Mouse (Mus musculus) kidney, postnatal 10 days (tissue): ENCODE measurements around the gene Cep250.
A peak's percentile ranks its signal among the peaks of the same experiment; 100 is the strongest.
"Not testable (repeated sequence)": the region's sequence is repeated elsewhere in the genome, so short reads cannot be mapped to it uniquely, and the experiment has no call there.

ENCODE experiments used
- DNase-seq: peaks from one replicate; pipeline ENCODE4 v3.0.0; 2021; ENCODE audit warnings: mixed read lengths

Cep250 gene

GRCm38 (mm10) chr2:155956134-155957059 is at the start of gene Cep250:
TSS of gene Cep250 (plus strand) at chr2:155956458.
- DNase-seq = peak; percentile 95

GRCm38 (mm10) chr2:155914684-155915083 is 41.6 kb upstream of the Cep250 start:
- DNase-seq = no peak

GRCm38 (mm10) chr2:155923143-155923542 is 33.1 kb upstream of the Cep250 start:
- no peak for DNase-seq

- DNase-seq = not testable (repeated sequence)
Observed at GRCm38 (mm10) chr2:155925213-155925612, 31.0 kb upstream of the Cep250 start.

GRCm38 (mm10) chr2:155928711-155929345 is 27.4 kb upstream of the Cep250 start:
- DNase-seq = peak; percentile 53

GRCm38 (mm10) chr2:155929531-155930442 is 26.5 kb upstream of the Cep250 start, which contains the start of gene Uqcc1:
TSS of gene Uqcc1 (minus strand) at chr2:155930310.
- DNase-seq = peak; percentile 95

GRCm38 (mm10) chr2:155939897-155940529 is 16.2 kb upstream of the Cep250 start:
- peak; percentile 32 for DNase-seq

GRCm38 (mm10) chr2:155940681-155941080 is 15.6 kb upstream of the Cep250 start, which contains the start of gene Gm15557:
TSS of gene Gm15557 (plus strand) at chr2:155940728.
- DNase-seq = no peak

- DNase-seq = peak; percentile 53
Observed at GRCm38 (mm10) chr2:155941697-155942442, 14.4 kb upstream of the Cep250 start.

GRCm38 (mm10) chr2:155943463-155943862 is 12.8 kb upstream of the Cep250 start:
- peak; percentile 35 for DNase-seq

GRCm38 (mm10) chr2:155944685-155945084 is 11.6 kb upstream of the Cep250 start:
- DNase-seq = no peak

GRCm38 (mm10) chr2:155945124-155945523 is 11.1 kb upstream of the Cep250 start, which contains the start of gene Gdf5:
TSS of gene Gdf5 (minus strand) at chr2:155945367.
- DNase-seq = peak; percentile 24

GRCm38 (mm10) chr2:155945580-155945979 is 10.7 kb upstream of the Cep250 start:
- no peak for DNase-seq

- peak; percentile 85 for DNase-seq
Observed at GRCm38 (mm10) chr2:155946069-155946468, 10.2 kb upstream of the Cep250 start.

- no peak for DNase-seq
Observed at GRCm38 (mm10) chr2:155946499-155946898, 9.8 kb upstream of the Cep250 start.

GRCm38 (mm10) chr2:155947390-155948002 is 8.8 kb upstream of the Cep250 start:
- DNase-seq = peak; percentile 54

- no peak for DNase-seq
Observed at GRCm38 (mm10) chr2:155949362-155949761, 6.9 kb upstream of the Cep250 start.

GRCm38 (mm10) chr2:155952006-155952405 is 4.3 kb upstream of the Cep250 start:
- DNase-seq = peak; percentile 86

GRCm38 (mm10) chr2:155959981-155960380 is 3.7 kb downstream of the Cep250 start:
- DNase-seq = peak; percentile 39

- DNase-seq = no peak
Observed at GRCm38 (mm10) chr2:155961862-155962261, 5.6 kb downstream of the Cep250 start.

GRCm38 (mm10) chr2:155962991-155963390 is 6.7 kb downstream of the Cep250 start:
- DNase-seq = peak; percentile 19
